Mouse (Mus musculus): ENCODE results near the gene Nono. TPM values are rescaled to one million over a fixed set of nuclear protein-coding genes. Genes with fewer than 3 reads are reported as not detected.
"Not testable (repeated sequence)": the region's sequence is repeated elsewhere in the genome, so short reads cannot be mapped to it uniquely, and the experiment has no call there.

The Nono gene
- total and polyA plus RNA-seq, 3 experiments = 100 to 573 (median 500) TPM

DNA sequence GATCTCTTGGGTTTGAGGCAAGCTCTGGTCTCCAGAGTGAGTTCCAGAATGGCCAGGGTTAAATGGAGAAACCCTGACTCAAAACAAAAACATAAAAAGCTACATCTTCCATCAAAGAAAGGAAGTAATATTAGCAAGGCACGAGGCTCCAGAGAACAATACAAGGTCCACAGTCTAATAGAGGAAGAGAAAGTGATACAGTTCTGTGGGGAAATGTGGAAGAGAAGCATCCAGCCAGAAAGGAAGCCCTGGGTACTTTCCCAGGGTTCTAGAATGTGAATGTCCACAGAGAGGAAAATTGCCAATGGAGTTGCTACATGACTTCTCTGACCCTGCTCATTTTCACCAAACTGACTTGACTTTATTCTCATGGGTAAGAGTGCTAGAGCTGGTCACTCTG, 22.0 kb downstream of the Nono start:
- TF ChIP-seq GATA2 (IDR thresholded peaks at IDR 0.05; ENCODE audit: borderline replicate concordance, low read depth, low read length) (no peak), CTCF (IDR thresholded peaks at IDR 0.05; ENCODE audit: low read depth, low read length) (no peak), POLR2AphosphoS5 (IDR thresholded peaks at IDR 0.05; ENCODE audit: insufficient replicate concordance, low read depth, low read length) (no peak), TAL1 (conservative IDR thresholded peaks at IDR 0.05; ENCODE audit: low read depth, low read length) (no peak), GATA1 (IDR thresholded peaks at IDR 0.05; ENCODE audit: borderline replicate concordance, low read length) (no peak)
- Histone ChIP-seq H3K27me3 (ENCODE audit: insufficient read depth, low read length) (no peaks in the 10 kb centered on the region), H3K4me1 (ENCODE audit: insufficient read depth, low read depth, low read length) (no peaks in the 10 kb centered on the region), H3K4me3 (ENCODE audit: low read depth, low read length) (no peak overlapping the region), H3K9me3 (replicated peaks) (no peaks in the 10 kb centered on the region), H3K36me3 (replicated peaks) (peaks cover 76% of the 10 kb centered on the region)
- no peak for ATAC-seq (ENCODE audit: extremely low read depth, insufficient number of reproducible peaks, low FRiP score, poor library complexity, severe bottlenecking)
- DNase-seq (ENCODE audit: low spot score) = no peak

DNA sequence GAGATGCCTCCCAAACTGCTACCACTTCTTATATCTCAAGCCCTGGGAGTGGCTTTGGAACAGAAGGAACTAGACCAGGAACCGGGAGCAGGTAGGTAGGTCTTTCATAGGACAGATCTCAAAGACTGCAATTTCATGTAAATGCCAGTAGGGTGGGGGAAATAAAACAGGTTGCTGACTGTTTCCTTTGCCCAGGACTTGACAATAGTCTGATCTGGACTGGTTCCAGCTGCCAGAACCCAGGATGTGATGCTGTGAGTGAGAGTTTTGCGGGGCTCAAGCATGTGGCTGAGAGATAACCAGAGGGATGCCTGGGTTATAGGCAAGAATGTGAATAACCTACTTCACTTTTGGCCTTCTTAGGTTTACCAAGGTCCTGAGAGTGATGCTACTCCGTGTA, 22.5 kb downstream of the Nono start:
- no peak for ATAC-seq (ENCODE audit: extremely low read depth, insufficient number of reproducible peaks, low FRiP score, poor library complexity, severe bottlenecking)
- Histone ChIP-seq H3K4me3 (ENCODE audit: low read depth, low read length) (no peak overlapping the region), H3K36me3 (replicated peaks) (peaks cover 72% of the 10 kb centered on the region), H3K27me3 (ENCODE audit: insufficient read depth, low read length) (no peaks in the 10 kb centered on the region), H3K4me1 (ENCODE audit: insufficient read depth, low read depth, low read length) (no peaks in the 10 kb centered on the region), H3K9me3 (replicated peaks) (no peaks in the 10 kb centered on the region)
- TF ChIP-seq TAL1 (conservative IDR thresholded peaks at IDR 0.05; ENCODE audit: low read depth, low read length) = no peak
- TF ChIP-seq GATA1 (IDR thresholded peaks at IDR 0.05; ENCODE audit: borderline replicate concordance, low read length) = no peak
- TF ChIP-seq GATA2 (IDR thresholded peaks at IDR 0.05; ENCODE audit: borderline replicate concordance, low read depth, low read length) = no peak
- TF ChIP-seq CTCF (IDR thresholded peaks at IDR 0.05; ENCODE audit: low read depth, low read length) = no peak
- no peak for TF ChIP-seq POLR2AphosphoS5 (IDR thresholded peaks at IDR 0.05; ENCODE audit: insufficient replicate concordance, low read depth, low read length)
- no peak for DNase-seq (ENCODE audit: low spot score)

GRCm38 (mm10) chrX:101472202-101472601, 43.1 kb downstream of the Nono start:
- no peak for ATAC-seq (ENCODE audit: extremely low read depth, insufficient number of reproducible peaks, low FRiP score, poor library complexity, severe bottlenecking)
- DNase-seq (ENCODE audit: low spot score) = no peak

GRCm38 (mm10) chrX:101481604-101482350, 52.7 kb downstream of the Nono start:
- peaks cover 18% of the 10 kb centered on the region for H3K36me3 ChIP-seq (replicated peaks)

More at GRCm38 (mm10) chrX:101472202-101472601, 43.1 kb downstream of the Nono start:
- H3K4me3 ChIP-seq (ENCODE audit: low read depth, low read length) = no peak overlapping the region
- peaks cover 46% of the 10 kb centered on the region for H3K36me3 ChIP-seq (replicated peaks)
- no peaks in the 10 kb centered on the region for H3K9me3 ChIP-seq (replicated peaks)
- TF ChIP-seq CTCF (IDR thresholded peaks at IDR 0.05; ENCODE audit: low read depth, low read length) (no peak), TAL1 (conservative IDR thresholded peaks at IDR 0.05; ENCODE audit: low read depth, low read length) (no peak), POLR2AphosphoS5 (IDR thresholded peaks at IDR 0.05; ENCODE audit: insufficient replicate concordance, low read depth, low read length) (no peak), GATA1 (IDR thresholded peaks at IDR 0.05; ENCODE audit: borderline replicate concordance, low read length) (no peak), GATA2 (IDR thresholded peaks at IDR 0.05; ENCODE audit: borderline replicate concordance, low read depth, low read length) (no peak)
- no peaks in the 10 kb centered on the region; the same call in 1 of the 2 replicates for H3K4me1 ChIP-seq (ENCODE audit: insufficient read depth, low read depth, low read length)
- no peaks in the 10 kb centered on the region for H3K27me3 ChIP-seq (ENCODE audit: insufficient read depth, low read length)

DNA sequence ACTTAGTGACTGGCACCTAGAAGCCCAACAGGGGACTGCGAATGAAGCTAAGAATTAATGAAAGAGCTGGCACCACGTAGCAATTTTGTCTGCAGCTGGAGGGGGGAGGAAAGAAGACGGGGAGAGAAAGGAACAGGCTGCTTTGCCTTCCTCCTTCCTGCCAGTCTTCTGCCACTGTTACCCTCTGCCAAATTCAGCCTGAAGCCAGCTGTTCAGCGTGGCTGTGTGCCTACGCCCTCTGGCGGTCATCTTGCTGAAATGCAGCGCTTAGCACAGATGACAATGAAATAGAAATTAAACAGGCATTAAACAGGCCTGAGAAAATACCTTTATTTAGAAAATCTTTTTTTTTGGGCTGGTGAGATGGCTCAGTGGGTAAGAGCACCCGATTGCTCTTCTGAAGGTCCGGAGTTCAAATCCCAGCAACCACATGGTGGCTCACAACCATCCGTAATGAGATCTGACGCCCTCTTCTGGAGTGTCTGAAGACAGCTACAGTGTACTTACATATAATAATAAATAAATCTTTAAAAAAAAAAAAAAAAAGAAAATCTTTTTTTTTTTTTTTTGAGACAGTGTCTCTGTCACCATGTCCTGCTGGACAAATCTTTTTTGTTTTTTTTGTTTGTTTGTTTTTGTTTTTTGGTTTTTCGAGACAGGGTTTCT, 57.5 kb downstream of the Nono start:
- not testable (repeated sequence) for ATAC-seq (ENCODE audit: extremely low read depth, insufficient number of reproducible peaks, low FRiP score, poor library complexity, severe bottlenecking); H3K9me3 ChIP-seq (replicated peaks); H3K27me3 ChIP-seq (ENCODE audit: insufficient read depth, low read length); DNase-seq (ENCODE audit: low spot score); H3K4me1 ChIP-seq (ENCODE audit: insufficient read depth, low read depth, low read length); H3K36me3 ChIP-seq (replicated peaks); H3K4me3 ChIP-seq (ENCODE audit: low read depth, low read length)
- TF ChIP-seq CTCF (IDR thresholded peaks at IDR 0.05; ENCODE audit: low read depth, low read length) = peak; percentile 56

More at GRCm38 (mm10) chrX:101481604-101482350, 52.7 kb downstream of the Nono start:
- no peak for DNase-seq (ENCODE audit: low spot score)
- no peak for TF ChIP-seq CTCF (IDR thresholded peaks at IDR 0.05; ENCODE audit: low read depth, low read length)
- TF ChIP-seq GATA1 (IDR thresholded peaks at IDR 0.05; ENCODE audit: borderline replicate concordance, low read length) = no peak
- TF ChIP-seq TAL1 (conservative IDR thresholded peaks at IDR 0.05; ENCODE audit: low read depth, low read length) = no peak
- no peak for TF ChIP-seq POLR2AphosphoS5 (IDR thresholded peaks at IDR 0.05; ENCODE audit: insufficient replicate concordance, low read depth, low read length)
- no peak for TF ChIP-seq GATA2 (IDR thresholded peaks at IDR 0.05; ENCODE audit: borderline replicate concordance, low read depth, low read length)
- no peaks in the 10 kb centered on the region for H3K4me1 ChIP-seq (ENCODE audit: insufficient read depth, low read depth, low read length)
- H3K27me3 ChIP-seq (ENCODE audit: insufficient read depth, low read length) = no peaks in the 10 kb centered on the region
- H3K4me3 ChIP-seq (ENCODE audit: low read depth, low read length) = no peak overlapping the region
- H3K9me3 ChIP-seq (replicated peaks) = no peaks in the 10 kb centered on the region
- no peak for ATAC-seq (ENCODE audit: extremely low read depth, insufficient number of reproducible peaks, low FRiP score, poor library complexity, severe bottlenecking)

Other genes with a start within 250 kb of the Nono start
- 38.5 and 42.6 TPM in 2 replicates for gene Snx12, start 206.8 kb upstream of the Nono start, total RNA-seq (2014; fragmentation: Nextera tagmentation)
- 63.6 and 67.9 TPM in 2 replicates for gene Snx12, start 206.8 kb upstream of the Nono start, total RNA-seq (2017)
- 31.2 and 32.3 TPM in 2 replicates for gene Snx12, start 206.8 kb upstream of the Nono start, polyA plus RNA-seq (2012)
- 20.4 and 20.9 TPM in 2 replicates for gene Foxo4, start 174.8 kb upstream of the Nono start, total RNA-seq (2014; fragmentation: Nextera tagmentation)
- 25.8 and 29.9 TPM in 2 replicates for gene Foxo4, start 174.8 kb upstream of the Nono start, total RNA-seq (2017)
- 44.5 and 46.4 TPM in 2 replicates for gene Foxo4, start 174.8 kb upstream of the Nono start, polyA plus RNA-seq (2012)
- gene Gm614, start 165.3 kb upstream of the Nono start, total RNA-seq (2014; fragmentation: Nextera tagmentation) = not detected in 2 replicates
- gene Gm614, start 165.3 kb upstream of the Nono start, total RNA-seq (2017) = 0.87 TPM in 1 of 2 replicates, not detected in the other
- gene Gm614, start 165.3 kb upstream of the Nono start, polyA plus RNA-seq (2012) = not detected in 2 replicates
- gene Il2rg, start 161.1 kb upstream of the Nono start, total RNA-seq (2014; fragmentation: Nextera tagmentation) = 11.6 and 18.7 TPM in 2 replicates
- gene Il2rg, start 161.1 kb upstream of the Nono start, total RNA-seq (2017) = 21.2 and 21.6 TPM in 2 replicates
- gene Il2rg, start 161.1 kb upstream of the Nono start, polyA plus RNA-seq (2012) = 8.2 and 10.1 TPM in 2 replicates
- not detected in 2 replicates for gene Gm20489, start 160.3 kb upstream of the Nono start, total RNA-seq (2014; fragmentation: Nextera tagmentation)
- not detected in 2 replicates for gene Gm20489, start 160.3 kb upstream of the Nono start, total RNA-seq (2017)
- not detected in 2 replicates for gene Gm20489, start 160.3 kb upstream of the Nono start, polyA plus RNA-seq (2012)
- gene Med12, start 155.3 kb upstream of the Nono start, total RNA-seq (2014; fragmentation: Nextera tagmentation) = 106 and 128 TPM in 2 replicates
- gene Med12, start 155.3 kb upstream of the Nono start, total RNA-seq (2017) = 37.9 and 40.9 TPM in 2 replicates
- gene Med12, start 155.3 kb upstream of the Nono start, polyA plus RNA-seq (2012) = 44.8 and 48.2 TPM in 2 replicates
- gene Nlgn3, start 130.2 kb upstream of the Nono start, total RNA-seq (2014; fragmentation: Nextera tagmentation) = not detected in 2 replicates
- 0.05 and 0.06 TPM in 2 replicates for gene Nlgn3, start 130.2 kb upstream of the Nono start, total RNA-seq (2017)
- gene Nlgn3, start 130.2 kb upstream of the Nono start, polyA plus RNA-seq (2012) = 0.05 TPM in 1 of 2 replicates, not detected in the other
- not detected in 2 replicates for gene Gjb1, start 52.9 kb upstream of the Nono start, total RNA-seq (2014; fragmentation: Nextera tagmentation)
- gene Gjb1, start 52.9 kb upstream of the Nono start, total RNA-seq (2017) = not detected in 2 replicates
- gene Gjb1, start 52.9 kb upstream of the Nono start, polyA plus RNA-seq (2012) = not detected in 2 replicates
- 68.7 and 83.0 TPM in 2 replicates for gene Zmym3, start 8.5 kb upstream of the Nono start, total RNA-seq (2014; fragmentation: Nextera tagmentation)
- 22.5 and 29.2 TPM in 2 replicates for gene Zmym3, start 8.5 kb upstream of the Nono start, total RNA-seq (2017)
- gene Zmym3, start 8.5 kb upstream of the Nono start, polyA plus RNA-seq (2012) = 37.7 and 41.7 TPM in 2 replicates
- gene Itgb1bp2, start 19.8 kb downstream of the Nono start, total RNA-seq (2014; fragmentation: Nextera tagmentation) = 2.2 and 5.7 TPM in 2 replicates
- gene Itgb1bp2, start 19.8 kb downstream of the Nono start, total RNA-seq (2017) = 1.5 and 2.4 TPM in 2 replicates
- gene Itgb1bp2, start 19.8 kb downstream of the Nono start, polyA plus RNA-seq (2012) = 0.04 and 0.13 TPM in 2 replicates
- gene Taf1, start 103.4 kb downstream of the Nono start, total RNA-seq (2014; fragmentation: Nextera tagmentation) = 141 and 150 TPM in 2 replicates
- gene Taf1, start 103.4 kb downstream of the Nono start, total RNA-seq (2017) = 114 and 141 TPM in 2 replicates
- 5.8 and 7.4 TPM in 2 replicates for gene Taf1, start 103.4 kb downstream of the Nono start, polyA plus RNA-seq (2012)
- 609 and 615 TPM in 2 replicates for gene Ogt, start 210.7 kb downstream of the Nono start, total RNA-seq (2014; fragmentation: Nextera tagmentation)
- gene Ogt, start 210.7 kb downstream of the Nono start, total RNA-seq (2017) = 173 TPM in 2 replicates
- 4.6 and 6.1 TPM in 2 replicates for gene Ogt, start 210.7 kb downstream of the Nono start, polyA plus RNA-seq (2012)